Mouse (Mus musculus) embryonic fibroblast, embryonic 13.5 days (primary cell): ENCODE data around the gene Frs2. TPM values are rescaled to one million over a fixed set of nuclear protein-coding genes. Genes with fewer than 3 reads are reported as not detected.
"Not testable (repeated sequence)": the region's sequence is repeated elsewhere in the genome, so short reads cannot be mapped to it uniquely, and the experiment has no call there.

Experiments
- H3K27ac ChIP-seq: 2 replicates; pipeline ENCODE4 v1.5.1; 2012; ENCODE audit warnings: low read length, control low read depth, inconsistent platforms; ENCODE audit not compliant: insufficient read depth
- H3K4me1 ChIP-seq: 2 replicates; pipeline ENCODE4 v1.6.1; 2011; ENCODE audit warnings: low read length; ENCODE audit not compliant: control insufficient read depth, insufficient read depth
- H3K4me3 ChIP-seq: 2 replicates; pipeline ENCODE4 v1.5.1; 2011; ENCODE audit warnings: mild to moderate bottlenecking, control low read depth, low read length; ENCODE audit not compliant: insufficient read depth
- CTCF ChIP-seq: IDR thresholded peaks from 2 replicates; pipeline ENCODE4 v1.5.1; 2011; ENCODE audit warnings: mild to moderate bottlenecking, control low read depth, low read length, moderate library complexity, borderline replicate concordance; ENCODE audit not compliant: insufficient read depth
- POLR2A ChIP-seq: IDR thresholded peaks from 2 replicates; pipeline ENCODE4 v1.6.1; 2011; ENCODE audit warnings: low read depth, mild to moderate bottlenecking, control low read depth, low read length, moderate library complexity
- polyA plus RNA-seq: library from polyadenylated mRNA; stranded (reverse); fragments of >200 nt; gene quantifications from 2 replicates; pipeline ENCODE4 v1.2.4, GENCODE M21; 2011; ENCODE audit warnings: low read depth; ENCODE audit not compliant: missing spikeins, insufficient read length

The Frs2 gene
- polyA plus RNA-seq, 1 experiment: 54.8 TPM

GRCm38 (mm10) chr10:117147463-117148360, 622 bp downstream of the Frs2 start:
- H3K27ac ChIP-seq: peak overlapping the region; percentile 60
- H3K4me1 ChIP-seq: peaks cover 21% of the 10 kb centered on the region
- TF ChIP-seq POLR2A (no peak), CTCF (no peak)
- H3K4me3 ChIP-seq: peak overlapping the region; percentile 96

- peaks cover 15% of the 10 kb centered on the region for H3K4me1 ChIP-seq
- peak overlapping the region; percentile 59; the same call in 1 of the 2 replicates for H3K27ac ChIP-seq
- TF ChIP-seq CTCF: no peak
- TF ChIP-seq POLR2A: no peak
- peak overlapping the region; percentile 46 for H3K4me3 ChIP-seq
Measured at GRCm38 (mm10) chr10:117146421-117146820, 1.9 kb downstream of the Frs2 start.

DNA sequence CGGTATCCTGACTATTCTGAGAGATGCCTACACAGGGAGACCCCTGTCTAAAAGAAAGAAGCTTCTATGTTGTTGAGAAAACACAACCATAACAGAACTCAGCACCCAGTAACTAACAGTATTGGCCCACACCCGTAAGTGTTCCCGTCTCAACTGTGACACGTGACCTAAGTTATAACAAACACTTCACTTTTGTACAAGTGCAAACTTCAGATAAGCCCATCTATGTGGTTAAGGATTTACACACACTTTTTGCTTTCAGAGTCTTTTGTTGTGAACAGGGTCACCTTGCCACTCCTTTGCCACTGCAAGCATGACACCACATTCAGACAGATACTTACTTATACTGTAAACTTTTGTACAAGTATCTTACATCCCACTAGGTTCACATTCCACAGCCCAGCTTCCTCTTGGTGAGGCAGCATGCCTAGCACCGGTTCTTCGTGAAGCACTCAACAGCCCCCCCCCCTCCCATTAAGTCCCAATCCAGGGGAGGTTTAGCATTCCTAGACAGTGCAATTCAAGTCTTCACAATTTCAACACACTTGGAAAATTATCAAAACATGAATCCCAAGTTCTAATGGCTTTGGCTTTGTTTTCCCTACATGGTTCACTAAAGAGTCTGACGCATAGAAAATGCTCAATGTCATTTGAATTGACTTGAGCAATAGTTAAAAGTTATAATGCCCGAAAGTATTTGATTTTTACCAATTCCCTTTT, 2.6 kb downstream of the Frs2 start:
- Histone ChIP-seq H3K27ac (peak overlapping the region; percentile 80), H3K4me3 (no peak overlapping the region), H3K4me1 (peaks cover 14% of the 10 kb centered on the region)
- TF ChIP-seq POLR2A (no peak), CTCF (no peak)

DNA sequence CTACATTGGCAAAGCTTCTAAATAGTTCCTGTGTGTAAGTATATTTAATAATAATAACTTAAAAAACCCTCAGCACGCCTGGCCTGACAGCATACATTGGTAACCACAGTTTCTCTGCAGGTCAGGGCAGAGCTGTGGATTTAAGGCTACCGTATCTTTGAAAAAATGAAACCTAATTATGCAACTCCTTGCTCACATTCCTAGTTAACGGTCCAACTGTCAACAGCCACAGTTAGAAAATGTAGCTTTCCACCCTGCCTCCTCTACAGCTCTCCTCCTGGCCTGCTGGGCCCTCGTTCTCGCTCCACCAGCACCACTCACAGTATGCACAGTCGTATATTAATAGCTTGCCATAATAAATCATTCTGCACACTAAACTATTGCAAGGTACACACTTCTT, 3.7 kb downstream of the Frs2 start:
- TF ChIP-seq CTCF: no peak
- TF ChIP-seq POLR2A: no peak
- peaks cover 12% of the 10 kb centered on the region for H3K4me1 ChIP-seq
- peak overlapping the region; percentile 15; the same call in 1 of the 2 replicates for H3K27ac ChIP-seq
- no peak overlapping the region for H3K4me3 ChIP-seq

DNA sequence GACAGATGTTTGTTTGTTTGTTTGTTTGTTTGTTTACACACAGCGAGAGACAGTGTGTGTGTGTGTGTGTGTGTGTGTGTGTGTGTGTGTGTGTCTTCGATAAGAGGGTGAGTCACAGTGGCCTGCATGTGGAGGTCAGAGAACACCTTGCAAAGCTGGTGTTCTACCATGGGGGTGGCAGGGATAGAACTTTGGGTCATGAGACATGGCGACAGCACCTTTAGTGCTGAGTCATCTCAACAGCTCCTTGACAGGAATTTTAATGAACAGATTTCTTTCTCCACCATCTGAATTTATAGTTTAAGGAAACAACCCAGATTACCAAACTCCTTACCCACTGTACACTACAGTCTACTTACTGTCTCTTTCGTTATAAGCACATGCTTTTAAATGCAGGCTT, 4.3 kb downstream of the Frs2 start:
- peaks cover 12% of the 10 kb centered on the region for H3K4me1 ChIP-seq
- H3K27ac ChIP-seq: no peak overlapping the region
- TF ChIP-seq CTCF (no peak), POLR2A (no peak)
- H3K4me3 ChIP-seq: no peak overlapping the region

GRCm38 (mm10) chr10:117143311-117143710, 5.0 kb downstream of the Frs2 start:
- TF ChIP-seq CTCF: no peak
- TF ChIP-seq POLR2A: no peak
- Histone ChIP-seq H3K4me1 (peaks cover 12% of the 10 kb centered on the region), H3K4me3 (no peak overlapping the region), H3K27ac (no peak overlapping the region)

- no peak overlapping the region for H3K4me3 ChIP-seq
- no peak for TF ChIP-seq CTCF
- no peak for TF ChIP-seq POLR2A
- H3K27ac ChIP-seq: no peak overlapping the region
- H3K4me1 ChIP-seq: peaks cover 12% of the 10 kb centered on the region
Measured at GRCm38 (mm10) chr10:117141939-117142552, 6.3 kb downstream of the Frs2 start.

- not testable (repeated sequence) for H3K4me3 ChIP-seq, H3K4me1 ChIP-seq, H3K27ac ChIP-seq
Measured at GRCm38 (mm10) chr10:117131506-117131905, 16.8 kb downstream of the Frs2 start.

GRCm38 (mm10) chr10:117130037-117130436, 18.3 kb downstream of the Frs2 start:
- peaks cover 7% of the 10 kb centered on the region for H3K4me1 ChIP-seq
- TF ChIP-seq POLR2A: no peak
- H3K27ac ChIP-seq: no peak overlapping the region
- no peak overlapping the region for H3K4me3 ChIP-seq

- H3K4me3 ChIP-seq: no peak overlapping the region
- peaks cover 12% of the 10 kb centered on the region for H3K4me1 ChIP-seq
- no peak overlapping the region for H3K27ac ChIP-seq
- TF ChIP-seq CTCF (no peak), POLR2A (no peak)
Measured at GRCm38 (mm10) chr10:117128693-117129092, 19.6 kb downstream of the Frs2 start.
